Mouse (Mus musculus) forebrain, embryonic 13.5 days (tissue): ENCODE results near the gene Tgm4. TPM values are rescaled to one million over a fixed set of nuclear protein-coding genes. Genes with fewer than 3 reads are reported as not detected.
A peak's percentile ranks its signal among the peaks of the same experiment; 100 is the strongest.

Source experiments
- ATAC-seq: fragments of 200-750 bp; cut with Nextera tagmentation; 2 replicates; pipeline ENCODE4 v1.8.0; 2017
- H3K27ac ChIP-seq: fragments of 300-500 bp; sonication (generic); 2 replicates; pipeline ENCODE4 v1.5.1; 2015; ENCODE audit warnings: inconsistent platforms, mild to moderate bottlenecking, moderate library complexity
- H3K27me3 ChIP-seq: fragments of 300-500 bp; sonication (generic); 2 replicates; pipeline ENCODE4 v1.6.1; 2015; ENCODE audit warnings: mild to moderate bottlenecking, inconsistent platforms
- H3K36me3 ChIP-seq: fragments of 300-500 bp; sonication (generic); 2 replicates; pipeline ENCODE4 v1.6.1; 2015; ENCODE audit warnings: mild to moderate bottlenecking, inconsistent platforms; ENCODE audit not compliant: poor library complexity, severe bottlenecking
- H3K4me1 ChIP-seq: fragments of 300-500 bp; sonication (generic); 2 replicates; pipeline ENCODE4 v1.6.1; 2015; ENCODE audit warnings: inconsistent platforms
- H3K4me2 ChIP-seq: fragments of 300-500 bp; sonication (generic); 2 replicates; pipeline ENCODE4 v1.6.1; 2015; ENCODE audit warnings: inconsistent platforms, mild to moderate bottlenecking, moderate library complexity
- H3K4me3 ChIP-seq: fragments of 300-500 bp; sonication (generic); 2 replicates; pipeline ENCODE4 v1.5.1; 2015; ENCODE audit warnings: mild to moderate bottlenecking, inconsistent platforms
- H3K9ac ChIP-seq: fragments of 300-500 bp; sonication (generic); 2 replicates; pipeline ENCODE4 v1.6.1; 2015; ENCODE audit warnings: mild to moderate bottlenecking, inconsistent platforms
- H3K9me3 ChIP-seq: fragments of 300-500 bp; sonication (generic); replicated peaks from 2 replicates; pipeline ENCODE4 v1.6.1; 2016; ENCODE audit warnings: inconsistent platforms
- WGBS: fragments of 180-500 bp; shearing (Covaris S2); methylation state at CpG from one replicate; pipeline ENCODE4 v1.1.7; 2015; 5-methylcytosine and 5-hydroxymethylcytosine counted together
- polyA plus RNA-seq: library from polyadenylated mRNA; unstranded; fragments of >200 nt; fragmentation: Nextera tagmentation; extraction: Ambion mirVana; gene quantifications from 2 replicates; pipeline ENCODE4 v1.2.1, GENCODE M21; 2015

Tgm4 gene
- polyA plus RNA-seq, result 0.68 TPM in 1 of 2 replicates, not detected in the other

- no peak within 1 kb of the TSS for H3K4me2 ChIP-seq
- no peak within 1 kb of the TSS for H3K4me3 ChIP-seq
- 91% methylated on average over 4 of the region's 4 CpGs for WGBS
- no peaks in the 10 kb centered on the region for H3K4me1 ChIP-seq
- no peak within 1 kb of the TSS for H3K9ac ChIP-seq
- no peaks in the 10 kb centered on the region for H3K9me3 ChIP-seq
- no peaks in the 10 kb centered on the region for H3K36me3 ChIP-seq
- H3K27ac ChIP-seq, result no peak within 1 kb of the TSS
- H3K27me3 ChIP-seq, result 0 out of 2 replicates have a peak, but pooled peaks cover 2% of the 10 kb centered on the region
- ATAC-seq, result no peak
Measured at GRCm38 (mm10) chr9:123034426-123034825, at the start of gene Tgm4. Gene Tgm4, plus strand, starts transcription at chr9:123034726.

GRCm38 (mm10) chr9:122998406-122999192 lies 35.9 kb upstream of the Tgm4 start:
- Histone ChIP-seq H3K4me2 (no peak overlapping the region), H3K27ac (no peak overlapping the region), H3K9ac (no peak overlapping the region), H3K4me1 (no peaks in the 10 kb centered on the region), H3K27me3 (no peaks in the 10 kb centered on the region), H3K36me3 (peaks cover 77% of the 10 kb centered on the region), H3K4me3 (no peak overlapping the region), H3K9me3 (no peaks in the 10 kb centered on the region)
- ATAC-seq, result no peak
- 94% methylated on average over 10 of the region's 10 CpGs for WGBS

GRCm38 (mm10) chr9:122999193-122999586 lies 35.3 kb upstream of the Tgm4 start:
- Histone ChIP-seq H3K9me3 (no peaks in the 10 kb centered on the region), H3K4me2 (no peak overlapping the region), H3K4me1 (no peaks in the 10 kb centered on the region), H3K4me3 (no peak overlapping the region), H3K9ac (no peak overlapping the region), H3K36me3 (peaks cover 79% of the 10 kb centered on the region), H3K27me3 (no peaks in the 10 kb centered on the region), H3K27ac (no peak overlapping the region)
- 95% methylated on average over 4 of the region's 4 CpGs for WGBS
- no peak for ATAC-seq

- Histone ChIP-seq H3K9me3 (no peaks in the 10 kb centered on the region), H3K9ac (no peak overlapping the region), H3K4me3 (no peak overlapping the region), H3K27me3 (no peaks in the 10 kb centered on the region), H3K4me2 (no peak overlapping the region), H3K36me3 (peaks cover 86% of the 10 kb centered on the region), H3K27ac (no peak overlapping the region), H3K4me1 (no peaks in the 10 kb centered on the region)
- WGBS, result 100% methylated on average over 2 of the region's 2 CpGs
- ATAC-seq, result no peak
Measured at GRCm38 (mm10) chr9:123004718-123005117, 29.8 kb upstream of the Tgm4 start.

GRCm38 (mm10) chr9:123006071-123006470 lies 28.5 kb upstream of the Tgm4 start:
- H3K4me2 ChIP-seq, result no peak overlapping the region
- H3K36me3 ChIP-seq, result peaks cover 87% of the 10 kb centered on the region
- 88% methylated on average over 6 of the region's 6 CpGs for WGBS
- H3K4me3 ChIP-seq, result no peak overlapping the region
- ATAC-seq, result no peak
- H3K4me1 ChIP-seq, result no peaks in the 10 kb centered on the region
- no peaks in the 10 kb centered on the region for H3K9me3 ChIP-seq
- no peak overlapping the region for H3K9ac ChIP-seq
- H3K27ac ChIP-seq, result no peak overlapping the region
- no peaks in the 10 kb centered on the region for H3K27me3 ChIP-seq

GRCm38 (mm10) chr9:123020995-123021631 lies 13.4 kb upstream of the Tgm4 start, which contains the start of gene Tmem42:
Gene Tmem42, plus strand, starts transcription at chr9:123021326.
- peak; percentile 97 for ATAC-seq
- H3K27me3 ChIP-seq, result no peaks in the 10 kb centered on the region
- under 1% methylated on average over 42 of the region's 69 CpGs for WGBS

GRCm38 (mm10) chr9:123021636-123022379 lies 12.7 kb upstream of the Tgm4 start:
- no peaks in the 10 kb centered on the region for H3K9me3 ChIP-seq
- peaks cover 23% of the 10 kb centered on the region for H3K4me1 ChIP-seq
- no peaks in the 10 kb centered on the region for H3K27me3 ChIP-seq
- peak overlapping the region; percentile 74 for H3K4me2 ChIP-seq
- H3K9ac ChIP-seq, result peak overlapping the region; percentile 82; the same call in 1 of the 2 replicates
- no peak overlapping the region for H3K27ac ChIP-seq
- H3K4me3 ChIP-seq, result peak overlapping the region; percentile 54
- ATAC-seq, result peak; percentile 48
- H3K36me3 ChIP-seq, result peaks cover 12% of the 10 kb centered on the region
- WGBS, result 44% methylated on average over 16 of the region's 24 CpGs

More at GRCm38 (mm10) chr9:123020995-123021631, 13.4 kb upstream of the Tgm4 start, which contains the start of gene Tmem42:
- H3K4me3 ChIP-seq, result peak within 1 kb of the TSS; percentile 54
- H3K36me3 ChIP-seq, result peaks cover 19% of the 10 kb centered on the region
- no peaks in the 10 kb centered on the region for H3K9me3 ChIP-seq
- peak within 1 kb of the TSS; percentile 88 for H3K27ac ChIP-seq
- peak within 1 kb of the TSS; percentile 82 for H3K9ac ChIP-seq
- peaks cover 23% of the 10 kb centered on the region for H3K4me1 ChIP-seq
- H3K4me2 ChIP-seq, result peak within 1 kb of the TSS; percentile 74

GRCm38 (mm10) chr9:123024201-123024600 lies 10.3 kb upstream of the Tgm4 start:
- no peaks in the 10 kb centered on the region for H3K36me3 ChIP-seq
- no peaks in the 10 kb centered on the region for H3K27me3 ChIP-seq
- no peak overlapping the region for H3K27ac ChIP-seq
- H3K4me1 ChIP-seq, result peaks cover 18% of the 10 kb centered on the region
- no peak overlapping the region for H3K4me2 ChIP-seq
- no peak for ATAC-seq
- H3K4me3 ChIP-seq, result no peak overlapping the region
- H3K9me3 ChIP-seq, result no peaks in the 10 kb centered on the region
- H3K9ac ChIP-seq, result no peak overlapping the region
- 90% methylated on average over 2 of the region's 2 CpGs for WGBS

- H3K4me1 ChIP-seq, result no peaks in the 10 kb centered on the region
- no peak overlapping the region for H3K4me2 ChIP-seq
- WGBS, result 86% methylated on average over 13 of the region's 13 CpGs
- H3K36me3 ChIP-seq, result no peaks in the 10 kb centered on the region
- no peak overlapping the region for H3K4me3 ChIP-seq
- H3K27ac ChIP-seq, result no peak overlapping the region
- H3K27me3 ChIP-seq, result no peaks in the 10 kb centered on the region
- no peaks in the 10 kb centered on the region for H3K9me3 ChIP-seq
- H3K9ac ChIP-seq, result no peak overlapping the region
- ATAC-seq, result no peak
Measured at GRCm38 (mm10) chr9:123031496-123032246, 2.9 kb upstream of the Tgm4 start.

GRCm38 (mm10) chr9:123047665-123048064 lies 13.1 kb downstream of the Tgm4 start:
- H3K4me1 ChIP-seq, result no peaks in the 10 kb centered on the region
- H3K4me3 ChIP-seq, result no peak overlapping the region
- no peak overlapping the region for H3K27ac ChIP-seq
- no peaks in the 10 kb centered on the region for H3K9me3 ChIP-seq
- no peak for ATAC-seq
- H3K27me3 ChIP-seq, result no peaks in the 10 kb centered on the region
- H3K36me3 ChIP-seq, result no peaks in the 10 kb centered on the region
- no peak overlapping the region for H3K4me2 ChIP-seq
- 100% methylated on average over 1 of the region's 1 CpGs for WGBS
- H3K9ac ChIP-seq, result no peak overlapping the region

GRCm38 (mm10) chr9:123058724-123059292 lies 24.3 kb downstream of the Tgm4 start:
- H3K4me2 ChIP-seq, result no peak overlapping the region
- H3K4me1 ChIP-seq, result no peaks in the 10 kb centered on the region
- H3K27ac ChIP-seq, result no peak overlapping the region
- no peak for ATAC-seq
- no peak overlapping the region for H3K9ac ChIP-seq
- no peaks in the 10 kb centered on the region for H3K36me3 ChIP-seq
- no peaks in the 10 kb centered on the region for H3K27me3 ChIP-seq
- no peak overlapping the region for H3K4me3 ChIP-seq
- no peaks in the 10 kb centered on the region for H3K9me3 ChIP-seq
